Mouse (Mus musculus) G1E (cell line): Measurements from ENCODE around the gene Rgs12. TPM values are rescaled to one million over a fixed set of nuclear protein-coding genes. Genes with fewer than 3 reads are reported as not detected.

Source experiments
- ATAC-seq: 2 replicates; pipeline ENCODE4 v1.8.0; 2016; ENCODE audit warnings: mild to moderate bottlenecking; ENCODE audit not compliant: insufficient number of reproducible peaks, poor library complexity, low FRiP score, severe bottlenecking; ENCODE audit errors: extremely low read depth
- DNase-seq: peaks from one replicate; pipeline ENCODE4 v3.0.0; 2012; ENCODE audit warnings: low spot score
- H3K27me3 ChIP-seq: 2 replicates; pipeline ENCODE4 v1.6.1; 2012; ENCODE audit warnings: mild to moderate bottlenecking, low read length, inconsistent platforms; ENCODE audit not compliant: insufficient read depth
- H3K36me3 ChIP-seq: replicated peaks from 2 replicates; pipeline ENCODE3; 2012; ENCODE audit warnings: mild to moderate bottlenecking, inconsistent platforms
- H3K4me1 ChIP-seq: 2 replicates; pipeline ENCODE4 v1.6.1; 2012; ENCODE audit warnings: low read depth, low read length, inconsistent platforms, mixed read lengths; ENCODE audit not compliant: insufficient read depth
- H3K4me3 ChIP-seq: 2 replicates; pipeline ENCODE4 v1.5.1; 2012; ENCODE audit warnings: low read depth, mild to moderate bottlenecking, inconsistent platforms, low read length, moderate library complexity, mixed read lengths
- H3K9me3 ChIP-seq: replicated peaks from 2 replicates; pipeline ENCODE4 v1.6.1; 2012; ENCODE audit warnings: inconsistent platforms
- CTCF ChIP-seq: IDR thresholded peaks from 2 replicates; pipeline ENCODE4 v1.5.1; 2012; ENCODE audit warnings: low read depth, low read length, inconsistent platforms, mixed read lengths
- GATA1 ChIP-seq: IDR thresholded peaks from 2 replicates; pipeline ENCODE4 v1.6.1; 2012; ENCODE audit warnings: borderline replicate concordance, low read length, inconsistent platforms, mixed read lengths
- GATA2 ChIP-seq: IDR thresholded peaks from 2 replicates; pipeline ENCODE4 v1.6.1; 2012; ENCODE audit warnings: low read depth, low read length, inconsistent platforms, borderline replicate concordance
- POLR2AphosphoS5 ChIP-seq: IDR thresholded peaks from 2 replicates; pipeline ENCODE4 v1.6.1; 2012; ENCODE audit warnings: low read depth, low read length, inconsistent platforms; ENCODE audit not compliant: insufficient replicate concordance
- TAL1 ChIP-seq: conservative IDR thresholded peaks from 2 replicates; pipeline ENCODE4 v1.6.1; 2012; ENCODE audit warnings: low read depth, low read length, inconsistent platforms, mixed read lengths
- polyA plus RNA-seq: library from polyadenylated mRNA; stranded (reverse); fragments of >175 nt; gene quantifications from 2 replicates; pipeline ENCODE4 v1.2.3, GENCODE M21; 2012
- total RNA-seq, 2 experiments: library from RNA; stranded (forward) in 1 of 2; stranded (reverse) in 1 of 2; fragments of 200-1000 nt in 1 of 2; fragments of >200 nt in 1 of 2; fragmentation: Nextera tagmentation in 1 of 2; gene quantifications; 2 replicates each; pipeline ENCODE4 v1.2.3; 2014 to 2017

The Rgs12 gene
- total and polyA plus RNA-seq, 3 experiments, result 1.8 to 14.3 (median 5.7) TPM

- peak; percentile 51 for ATAC-seq
- DNase-seq, result peak; percentile 53
- no peaks in the 10 kb centered on the region for H3K9me3 ChIP-seq
- no peaks in the 10 kb centered on the region for H3K36me3 ChIP-seq
- H3K27me3 ChIP-seq, result peaks cover 19% of the 10 kb centered on the region
- H3K4me3 ChIP-seq, result no peak overlapping the region
- H3K4me1 ChIP-seq, result peaks cover 43% of the 10 kb centered on the region
- TF ChIP-seq GATA1, result no peak
- TF ChIP-seq TAL1, result peak; percentile 63
- TF ChIP-seq GATA2, result peak; percentile 68; the same call in 1 of the 2 replicates
Measured at GRCm38 (mm10) chr5:34918785-34919184, 30.5 kb upstream of the Rgs12 start.

- DNase-seq (no peak), ATAC-seq (no peak)
- Histone ChIP-seq H3K4me3 (no peak overlapping the region), H3K27me3 (peaks cover 23% of the 10 kb centered on the region), H3K4me1 (peaks cover 43% of the 10 kb centered on the region), H3K9me3 (no peaks in the 10 kb centered on the region), H3K36me3 (no peaks in the 10 kb centered on the region)
- TF ChIP-seq CTCF, result no peak
- TF ChIP-seq GATA2, result no peak
- no peak for TF ChIP-seq POLR2AphosphoS5
- TF ChIP-seq GATA1, result no peak
- TF ChIP-seq TAL1, result no peak
Measured at GRCm38 (mm10) chr5:34922531-34922930, 26.7 kb upstream of the Rgs12 start.

- DNase-seq, result no peak
- ATAC-seq, result no peak
Measured at GRCm38 (mm10) chr5:34923920-34924319, 25.3 kb upstream of the Rgs12 start.

GRCm38 (mm10) chr5:34924519-34924918 lies 24.7 kb upstream of the Rgs12 start:
- Histone ChIP-seq H3K4me3 (no peak overlapping the region), H3K4me1 (peaks cover 28% of the 10 kb centered on the region), H3K36me3 (no peaks in the 10 kb centered on the region), H3K27me3 (peaks cover 23% of the 10 kb centered on the region), H3K9me3 (no peaks in the 10 kb centered on the region)
- ATAC-seq (no peak), DNase-seq (no peak)
- TF ChIP-seq GATA1 (no peak), GATA2 (no peak), CTCF (no peak), TAL1 (no peak), POLR2AphosphoS5 (no peak)

More at GRCm38 (mm10) chr5:34923920-34924319, 25.3 kb upstream of the Rgs12 start:
- Histone ChIP-seq H3K27me3 (peaks cover 23% of the 10 kb centered on the region), H3K9me3 (no peaks in the 10 kb centered on the region), H3K4me1 (peaks cover 30% of the 10 kb centered on the region), H3K36me3 (no peaks in the 10 kb centered on the region), H3K4me3 (no peak overlapping the region)
- TF ChIP-seq TAL1, result no peak
- TF ChIP-seq POLR2AphosphoS5, result no peak
- TF ChIP-seq GATA1, result no peak
- no peak for TF ChIP-seq CTCF
- no peak for TF ChIP-seq GATA2

GRCm38 (mm10) chr5:34927648-34928047 lies 21.6 kb upstream of the Rgs12 start:
- Histone ChIP-seq H3K4me3 (no peak overlapping the region), H3K36me3 (no peaks in the 10 kb centered on the region), H3K9me3 (no peaks in the 10 kb centered on the region), H3K27me3 (peaks cover 20% of the 10 kb centered on the region), H3K4me1 (peaks cover 36% of the 10 kb centered on the region)
- ATAC-seq, result no peak
- TF ChIP-seq GATA2, result no peak
- DNase-seq, result no peak

GRCm38 (mm10) chr5:34930151-34930975 lies 18.9 kb upstream of the Rgs12 start:
- no peaks in the 10 kb centered on the region for H3K36me3 ChIP-seq
- H3K4me1 ChIP-seq, result peaks cover 22% of the 10 kb centered on the region
- DNase-seq (no peak), ATAC-seq (no peak)
- no peaks in the 10 kb centered on the region for H3K9me3 ChIP-seq
- H3K27me3 ChIP-seq, result peaks cover 9% of the 10 kb centered on the region
- TF ChIP-seq TAL1 (no peak; the same call in 1 of the 2 replicates), GATA1 (no peak), GATA2 (no peak), CTCF (no peak), POLR2AphosphoS5 (no peak)
- H3K4me3 ChIP-seq, result no peak overlapping the region; the same call in 1 of the 2 replicates
